In genomic region chr16:77026099-77026498, GRCm38 (mm10) we compare ENCODE assay signal across 16 mouse cellular contexts.
"Had no signal": no experiment of that assay in that cellular context is flagged by ENCODE, and none has a peak within 500 bp of the region (broad histone marks: within the 10 kb centered on the region; RNA-seq: fewer than 3 reads in every experiment).

No protein-coding gene starts in this region.

- ATAC-seq: midbrain, embryonic 13.5 days had no signal

- DNase-seq: kidney, adult 11 months; kidney, adult 8-10 months; kidney, postnatal 10 days; kidney, postnatal 36 days; layer of hippocampus, adult 9-11 months; lung, adult 18-20 months; lung, postnatal 10 days; lung, postnatal 36 days; thymus, adult 18-20 months; thymus, postnatal 36 days had no signal

- H3K4me2 ChIP-seq: kidney, embryonic 15.5 days; lung, embryonic 15.5 days; midbrain, embryonic 13.5 days had no signal

- H3K4me3 ChIP-seq: kidney, embryonic 15.5 days; left cerebral cortex, adult 2 months; lung, embryonic 15.5 days; megakaryocyte, embryonic 14.5 days; midbrain, embryonic 10.5 days; midbrain, embryonic 13.5 days had no signal

- H3K9ac ChIP-seq: kidney, embryonic 15.5 days; lung, embryonic 15.5 days; midbrain, embryonic 13.5 days had no signal

- H3K27ac ChIP-seq: kidney, embryonic 15.5 days; left cerebral cortex, adult 2 months; lung, embryonic 15.5 days; midbrain, embryonic 10.5 days; midbrain, embryonic 13.5 days had no signal

- H3K27me3 ChIP-seq: kidney, embryonic 15.5 days; lung, embryonic 15.5 days; megakaryocyte, embryonic 14.5 days; midbrain, embryonic 13.5 days had no signal
